Mouse (Mus musculus) spleen, postnatal 4 days (tissue): Measurements from ENCODE around the gene Esyt1.
"Not testable (repeated sequence)": the region's sequence is repeated elsewhere in the genome, so short reads cannot be mapped to it uniquely, and the experiment has no call there.

Experiments used
- DNase-seq, 2 experiments: peaks; one replicate each; pipeline ENCODE4 v3.0.0; 2022; ENCODE audit warnings: low spot score in 2 of 2

Gene Esyt1

GRCm38 (mm10) chr10:128525671-128526308 is at the start of gene Esyt1:
Gene Esyt1 (minus strand): TSS chr10:128525871.
- peak; percentile 90 to 93 for DNase-seq

GRCm38 (mm10) chr10:128575063-128575462 is 49.4 kb upstream of the Esyt1 start:
- DNase-seq: no peak

GRCm38 (mm10) chr10:128565788-128566531 is 40.3 kb upstream of the Esyt1 start, which contains the start of gene Pa2g4:
Gene Pa2g4 (minus strand): TSS chr10:128565987.
- peak; percentile 95 to 97 for DNase-seq

GRCm38 (mm10) chr10:128565206-128565787 is 39.6 kb upstream of the Esyt1 start:
- DNase-seq: peak; percentile 53 to 85

GRCm38 (mm10) chr10:128563544-128563943 is 37.9 kb upstream of the Esyt1 start:
- no peak for DNase-seq

- DNase-seq: no peak
Observed at GRCm38 (mm10) chr10:128556963-128557362, 31.3 kb upstream of the Esyt1 start.

GRCm38 (mm10) chr10:128556286-128556685 is 30.6 kb upstream of the Esyt1 start:
- DNase-seq: no peak

- DNase-seq: not testable (repeated sequence)
Observed at GRCm38 (mm10) chr10:128555567-128555966, 29.9 kb upstream of the Esyt1 start.

GRCm38 (mm10) chr10:128550144-128550823 is 24.6 kb upstream of the Esyt1 start:
- not testable (repeated sequence) for DNase-seq

GRCm38 (mm10) chr10:128549682-128550057 is 24.0 kb upstream of the Esyt1 start:
- not testable (repeated sequence) for DNase-seq

GRCm38 (mm10) chr10:128548947-128549681 is 23.4 kb upstream of the Esyt1 start, which contains the start of gene Rpl41:
Gene Rpl41 (minus strand): TSS chr10:128549305.
- DNase-seq: peak; percentile 89 to 94

- DNase-seq: peak; percentile 33 to 66
Observed at GRCm38 (mm10) chr10:128548051-128548791, 22.6 kb upstream of the Esyt1 start.

- DNase-seq: peak; percentile 92 to 95
Observed at GRCm38 (mm10) chr10:128547361-128548032, 21.8 kb upstream of the Esyt1 start, which contains the start of gene Zc3h10. Gene Zc3h10 (minus strand): TSS chr10:128547774.

- DNase-seq: no peak
Observed at GRCm38 (mm10) chr10:128546787-128547186, 21.1 kb upstream of the Esyt1 start.

GRCm38 (mm10) chr10:128546361-128546760 is 20.7 kb upstream of the Esyt1 start:
- no peak for DNase-seq

- DNase-seq: no peak
Observed at GRCm38 (mm10) chr10:128545570-128545898, 19.9 kb upstream of the Esyt1 start.

GRCm38 (mm10) chr10:128544674-128545569 is 19.3 kb upstream of the Esyt1 start:
- DNase-seq: no peak

- no peak for DNase-seq
Observed at GRCm38 (mm10) chr10:128544151-128544657, 18.5 kb upstream of the Esyt1 start.

GRCm38 (mm10) chr10:128543100-128543499 is 17.4 kb upstream of the Esyt1 start:
- DNase-seq: no peak
